Mouse (Mus musculus): ENCODE data around the gene Gpx4. TPM values are rescaled to one million over a fixed set of nuclear protein-coding genes. Genes with fewer than 3 reads are reported as not detected.

Gpx4 gene
- polyA plus RNA-seq (2015; fragmentation: Nextera tagmentation; extraction: Ambion mirVana) = 901 and 946 TPM in 2 replicates

- no peaks in the 10 kb centered on the region for H3K9me3 ChIP-seq (replicated peaks; ENCODE audit: low read length)
- 0 out of 2 replicates have a peak within 1 kb of the TSS, but pooled peaks have one; percentile 5 for H3K4me2 ChIP-seq (ENCODE audit: low read length)
- no peaks in the 10 kb centered on the region for H3K27me3 ChIP-seq (ENCODE audit: insufficient read depth, low read length)
- ATAC-seq (replicated peaks; ENCODE audit: low FRiP score, low read depth) = no peak
- DNase-seq (ENCODE audit: low spot score) = no peak
- no peak for TF ChIP-seq CTCF (IDR thresholded peaks at IDR 0.05; ENCODE audit: low read depth)
- H3K27ac ChIP-seq = peak within 1 kb of the TSS; percentile 75
- H3K4me1 ChIP-seq (replicated peaks; ENCODE audit: insufficient read depth, low read length) = 0 out of 2 replicates have a peak, but pooled peaks cover 8% of the 10 kb centered on the region
- H3K36me3 ChIP-seq (ENCODE audit: insufficient read depth, low read length) = no peaks in the 10 kb centered on the region
- H3K4me3 ChIP-seq (replicated peaks; ENCODE audit: low read depth, low read length) = no peak within 1 kb of the TSS
- peak within 1 kb of the TSS; percentile 28; the same call in 1 of the 2 replicates for H3K9ac ChIP-seq (ENCODE audit: low read depth, low read length)
- 36% methylated on average over 9 of the region's 9 CpGs for WGBS
Observed at GRCm38 (mm10) chr10:80047041-80047565, at the start of gene Gpx4. Gene Gpx4, plus strand, starts transcription at chr10:80047166.

GRCm38 (mm10) chr10:79997819-79998218 is 49.1 kb upstream of the Gpx4 start:
- no peak for TF ChIP-seq CTCF (IDR thresholded peaks at IDR 0.05; ENCODE audit: low read depth)
- no peaks in the 10 kb centered on the region for H3K27me3 ChIP-seq (ENCODE audit: insufficient read depth, low read length)
- 16% methylated on average over 15 of the region's 15 CpGs for WGBS
- H3K9me3 ChIP-seq (replicated peaks; ENCODE audit: low read length) = no peaks in the 10 kb centered on the region
- H3K36me3 ChIP-seq (ENCODE audit: insufficient read depth, low read length) = 0 out of 2 replicates have a peak, but pooled peaks cover 13% of the 10 kb centered on the region
- no peak overlapping the region for H3K9ac ChIP-seq (ENCODE audit: low read depth, low read length)
- H3K4me2 ChIP-seq (ENCODE audit: low read length) = peak overlapping the region; percentile 86
- no peak for DNase-seq (ENCODE audit: low spot score)
- H3K27ac ChIP-seq = no peak overlapping the region
- no peak for ATAC-seq (replicated peaks; ENCODE audit: low FRiP score, low read depth)
- H3K4me1 ChIP-seq (replicated peaks; ENCODE audit: insufficient read depth, low read length) = peaks cover 19% of the 10 kb centered on the region; the same call in 1 of the 2 replicates
- H3K4me3 ChIP-seq (replicated peaks; ENCODE audit: low read depth, low read length) = peak overlapping the region; percentile 51

- no peak for TF ChIP-seq CTCF (IDR thresholded peaks at IDR 0.05; ENCODE audit: low read depth)
- no peaks in the 10 kb centered on the region for H3K27me3 ChIP-seq (ENCODE audit: insufficient read depth, low read length)
- H3K9ac ChIP-seq (ENCODE audit: low read depth, low read length) = no peak overlapping the region
- H3K27ac ChIP-seq = no peak overlapping the region
- no peak overlapping the region for H3K4me3 ChIP-seq (replicated peaks; ENCODE audit: low read depth, low read length)
- 70% methylated on average over 9 of the region's 9 CpGs for WGBS
- no peaks in the 10 kb centered on the region for H3K36me3 ChIP-seq (ENCODE audit: insufficient read depth, low read length)
- DNase-seq (ENCODE audit: low spot score) (no peak), ATAC-seq (replicated peaks; ENCODE audit: low FRiP score, low read depth) (no peak)
- peaks cover 14% of the 10 kb centered on the region; the same call in 1 of the 2 replicates for H3K4me1 ChIP-seq (replicated peaks; ENCODE audit: insufficient read depth, low read length)
- H3K9me3 ChIP-seq (replicated peaks; ENCODE audit: low read length) = no peaks in the 10 kb centered on the region
- no peak overlapping the region for H3K4me2 ChIP-seq (ENCODE audit: low read length)
Observed at GRCm38 (mm10) chr10:80001945-80002344, 45.0 kb upstream of the Gpx4 start.

GRCm38 (mm10) chr10:80002829-80003228 is 44.1 kb upstream of the Gpx4 start:
- 32% methylated on average over 21 of the region's 21 CpGs for WGBS
- ATAC-seq (replicated peaks; ENCODE audit: low FRiP score, low read depth) (no peak), DNase-seq (ENCODE audit: low spot score) (no peak)
- H3K36me3 ChIP-seq (ENCODE audit: insufficient read depth, low read length) = no peaks in the 10 kb centered on the region
- H3K9me3 ChIP-seq (replicated peaks; ENCODE audit: low read length) = no peaks in the 10 kb centered on the region
- H3K27ac ChIP-seq = no peak overlapping the region
- H3K27me3 ChIP-seq (ENCODE audit: insufficient read depth, low read length) = no peaks in the 10 kb centered on the region
- H3K4me2 ChIP-seq (ENCODE audit: low read length) = no peak overlapping the region
- H3K4me1 ChIP-seq (replicated peaks; ENCODE audit: insufficient read depth, low read length) = peaks cover 7% of the 10 kb centered on the region; the same call in 1 of the 2 replicates
- no peak overlapping the region for H3K4me3 ChIP-seq (replicated peaks; ENCODE audit: low read depth, low read length)
- H3K9ac ChIP-seq (ENCODE audit: low read depth, low read length) = no peak overlapping the region
- TF ChIP-seq CTCF (IDR thresholded peaks at IDR 0.05; ENCODE audit: low read depth) = no peak

- Histone ChIP-seq H3K9me3 (replicated peaks; ENCODE audit: low read length) (no peaks in the 10 kb centered on the region), H3K4me1 (replicated peaks; ENCODE audit: insufficient read depth, low read length) (peaks cover under 1% of the 10 kb centered on the region; the same call in 1 of the 2 replicates), H3K27me3 (ENCODE audit: insufficient read depth, low read length) (no peaks in the 10 kb centered on the region), H3K4me2 (ENCODE audit: low read length) (no peak overlapping the region), H3K4me3 (replicated peaks; ENCODE audit: low read depth, low read length) (no peak overlapping the region), H3K27ac (no peak overlapping the region), H3K9ac (ENCODE audit: low read depth, low read length) (no peak overlapping the region), H3K36me3 (ENCODE audit: insufficient read depth, low read length) (no peaks in the 10 kb centered on the region)
- no peak for TF ChIP-seq CTCF (IDR thresholded peaks at IDR 0.05; ENCODE audit: low read depth)
- no peak for ATAC-seq (replicated peaks; ENCODE audit: low FRiP score, low read depth)
- DNase-seq (ENCODE audit: low spot score) = no peak
- 58% methylated on average over 9 of the region's 9 CpGs for WGBS
Observed at GRCm38 (mm10) chr10:80003374-80004232, 43.4 kb upstream of the Gpx4 start.

- H3K9ac ChIP-seq (ENCODE audit: low read depth, low read length) = no peak overlapping the region
- no peak overlapping the region for H3K4me3 ChIP-seq (replicated peaks; ENCODE audit: low read depth, low read length)
- no peak overlapping the region for H3K4me2 ChIP-seq (ENCODE audit: low read length)
- no peaks in the 10 kb centered on the region; the same call in 1 of the 2 replicates for H3K4me1 ChIP-seq (replicated peaks; ENCODE audit: insufficient read depth, low read length)
- H3K9me3 ChIP-seq (replicated peaks; ENCODE audit: low read length) = no peaks in the 10 kb centered on the region
- ATAC-seq (replicated peaks; ENCODE audit: low FRiP score, low read depth) (no peak), DNase-seq (ENCODE audit: low spot score) (no peak)
- H3K27me3 ChIP-seq (ENCODE audit: insufficient read depth, low read length) = no peaks in the 10 kb centered on the region
- H3K27ac ChIP-seq = no peak overlapping the region
- H3K36me3 ChIP-seq (ENCODE audit: insufficient read depth, low read length) = no peaks in the 10 kb centered on the region; the same call in 1 of the 2 replicates
- WGBS = 89% methylated on average over 8 of the region's 8 CpGs
- no peak for TF ChIP-seq CTCF (IDR thresholded peaks at IDR 0.05; ENCODE audit: low read depth)
Observed at GRCm38 (mm10) chr10:80004233-80004705, 42.7 kb upstream of the Gpx4 start.

Measured in kidney, postnatal 0 days (tissue).